Mouse (Mus musculus): ENCODE measurements around the gene Acad12. TPM values are rescaled to one million over a fixed set of nuclear protein-coding genes. Genes with fewer than 3 reads are reported as not detected.

The Acad12 gene
- total RNA-seq (2023), result 1 to 10 TPM; 4.4 to 6.2 TPM

GRCm38 (mm10) chr5:121618592-121619513 lies at the start of gene Acad12:
Acad12 (minus strand) TSS chr5:121618938.

GRCm38 (mm10) chr5:121660059-121660896 lies 41.5 kb upstream of the Acad12 start, which contains the start of the genes Acad10 and Brap:
Acad10 (minus strand) TSS chr5:121660514.
Brap (plus strand) TSS chr5:121660563.

GRCm38 (mm10) chr5:121593451-121594401 lies 25.0 kb downstream of the Acad12 start, which contains the start of gene Aldh2:
Aldh2 (minus strand) TSS chr5:121593824.

Other genes with a start within 250 kb of the Acad12 start
- 100 to 1,000 TPM; 261 to 282 TPM for gene Trafd1, start 233.3 kb downstream of the Acad12 start, total RNA-seq (2023)
- gene Naa25, start 221.0 kb downstream of the Acad12 start, total RNA-seq (2023), result 10 to 100 TPM; 20.9 to 31.6 TPM
- 1 to 10 TPM; 1.4 to 2.2 TPM for gene Tmem116, start 167.0 kb downstream of the Acad12 start, total RNA-seq (2023)
- 100 to 1,000 TPM; 247 to 275 TPM for gene Erp29, start 166.4 kb downstream of the Acad12 start, total RNA-seq (2023)
- not detected for gene Adam1b, start 115.5 kb downstream of the Acad12 start, total RNA-seq (2023)
- gene Adam1a, start 73.5 kb downstream of the Acad12 start, total RNA-seq (2023), result 1 to 10 TPM; 3.4 to 3.5 TPM
- not detected for gene Gm42878, start 73.5 kb downstream of the Acad12 start, total RNA-seq (2023)
- gene Mapkapk5, start 73.0 kb downstream of the Acad12 start, total RNA-seq (2023), result 10 to 100 TPM; 92.7 to 98.4 TPM
- gene Aldh2, start 25.1 kb downstream of the Acad12 start, total RNA-seq (2023), result 100 to 1,000 TPM; 446 to 524 TPM
- 1 to 10 TPM; 4.3 to 4.4 TPM for gene Acad10, start 41.6 kb upstream of the Acad12 start, total RNA-seq (2023)
- gene Brap, start 41.6 kb upstream of the Acad12 start, total RNA-seq (2023), result 10 to 100 TPM; 67.2 to 81.3 TPM
- gene Atxn2, start 92.4 kb upstream of the Acad12 start, total RNA-seq (2023), result 10 to 100 TPM; 67.5 to 89.5 TPM
- gene Sh2b3, start 218.7 kb upstream of the Acad12 start, total RNA-seq (2023), result 100 to 1,000 TPM; 158 to 159 TPM
- gene Pheta1, start 230.0 kb upstream of the Acad12 start, total RNA-seq (2023), result 1 to 10 TPM; 6.2 to 9.1 TPM